Mouse (Mus musculus) spleen, embryonic (tissue): ENCODE results near the gene Mon1b.

Source experiments
- CTCF ChIA-PET: fragments of 350-600 bp; sonication (Branson Sonifier 250); formaldehyde crosslinking; loops from one replicate; lab custom pipeline; 2022; lab: Charles Lee

The Mon1b gene

GRCm38 (mm10) chr8:113634670-113635591 lies at the start of gene Mon1b:
Gene Mon1b (plus strand): TSS chr8:113635587.
- CTCF ChIA-PET: no interaction called here

- CTCF ChIA-PET: no interaction called here
Measured at GRCm38 (mm10) chr8:113598401-113598800, 37.0 kb upstream of the Mon1b start.

DNA sequence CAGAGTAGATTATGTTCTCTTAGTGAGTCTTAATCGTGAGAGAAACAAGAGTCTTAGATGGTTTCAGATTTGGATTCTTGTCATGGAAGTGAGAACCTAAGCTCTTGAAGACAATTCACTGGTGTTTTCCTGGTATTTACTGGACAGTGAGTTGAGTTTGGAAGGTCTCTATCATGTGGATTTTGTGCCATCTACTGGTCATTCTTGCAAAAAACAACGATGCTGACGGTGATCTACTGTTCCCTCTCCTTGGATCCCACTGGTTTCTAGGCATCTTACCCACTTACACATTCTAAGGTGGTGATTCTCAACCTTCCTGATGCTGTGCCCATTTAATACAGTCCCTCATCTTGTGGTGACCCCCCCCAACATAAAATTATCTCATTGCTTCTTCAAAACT lies 2.8 kb upstream of the Mon1b start:
- CTCF ChIA-PET: no interaction called here

DNA sequence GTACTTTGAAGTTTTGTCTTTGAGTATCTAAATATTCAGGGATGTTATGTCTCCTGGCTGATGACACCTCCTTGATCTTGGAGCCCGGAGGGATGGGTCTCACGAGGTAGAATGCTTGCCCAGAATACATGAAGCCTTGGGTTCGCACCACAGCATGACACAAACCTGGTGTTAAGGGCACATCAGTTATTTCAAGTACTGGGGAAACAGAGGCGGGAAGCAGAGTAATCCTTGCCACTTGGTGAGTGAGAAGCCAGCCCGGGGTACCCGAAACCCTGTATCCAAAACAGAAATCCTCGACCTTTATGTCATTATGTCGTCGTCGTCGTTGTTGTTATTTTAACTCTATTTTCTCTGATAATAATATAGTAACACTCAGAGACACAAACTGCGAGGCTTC lies 1.2 kb upstream of the Mon1b start:
- CTCF ChIA-PET: no interaction called here

DNA sequence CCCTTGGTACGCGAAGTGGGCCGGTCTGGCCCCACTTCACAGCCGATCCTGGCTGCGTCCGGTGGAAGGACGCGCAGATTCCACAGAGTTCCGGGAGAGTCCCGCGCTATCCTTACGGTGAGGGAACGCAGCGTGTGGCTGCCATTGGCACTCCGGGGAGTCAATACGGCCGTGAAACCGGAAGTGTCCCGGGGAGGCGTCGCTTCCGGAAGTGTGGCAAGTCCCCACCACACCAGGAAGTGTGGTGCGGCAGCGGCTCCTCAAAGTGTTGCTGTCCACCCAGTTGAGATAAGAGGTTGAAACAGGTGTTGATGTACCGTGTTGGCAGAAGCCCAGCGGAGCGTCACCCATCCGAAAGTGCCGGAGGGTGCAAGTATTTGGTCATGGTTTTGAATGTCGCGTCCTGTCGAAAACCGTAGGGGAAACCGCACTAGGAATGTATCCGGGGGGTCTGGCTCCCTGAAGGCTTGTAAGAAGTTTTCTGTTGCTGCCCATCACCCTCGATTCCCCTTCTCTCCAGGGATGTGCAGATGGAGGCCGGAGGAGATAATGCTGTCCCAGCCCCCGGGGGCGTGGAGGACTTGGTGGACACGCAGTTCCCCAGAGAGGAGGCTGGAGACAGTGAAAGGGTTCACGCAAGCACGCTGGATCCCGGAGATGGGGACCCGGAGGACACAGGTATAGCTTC lies 349 bp downstream of the Mon1b start:
- CTCF ChIA-PET: no interaction called here

DNA sequence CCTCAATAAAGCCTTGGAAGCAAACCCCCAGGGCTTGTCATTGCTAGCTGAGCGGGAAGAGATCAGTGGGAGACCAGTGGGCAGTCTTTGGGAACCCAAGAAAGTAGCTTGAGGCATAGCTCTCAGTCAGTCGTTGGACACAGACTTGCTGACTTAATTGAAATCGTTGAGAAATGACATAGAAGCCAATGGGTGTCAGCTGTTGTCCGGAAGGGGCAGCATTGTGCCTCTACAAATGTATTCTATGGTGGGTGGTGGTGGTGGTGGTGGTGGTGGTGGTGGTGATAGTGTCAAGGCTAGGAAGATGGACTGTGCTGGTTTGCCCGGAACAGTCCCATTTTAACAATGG lies 867 bp downstream of the Mon1b start:
- CTCF ChIA-PET: no interaction called here

DNA sequence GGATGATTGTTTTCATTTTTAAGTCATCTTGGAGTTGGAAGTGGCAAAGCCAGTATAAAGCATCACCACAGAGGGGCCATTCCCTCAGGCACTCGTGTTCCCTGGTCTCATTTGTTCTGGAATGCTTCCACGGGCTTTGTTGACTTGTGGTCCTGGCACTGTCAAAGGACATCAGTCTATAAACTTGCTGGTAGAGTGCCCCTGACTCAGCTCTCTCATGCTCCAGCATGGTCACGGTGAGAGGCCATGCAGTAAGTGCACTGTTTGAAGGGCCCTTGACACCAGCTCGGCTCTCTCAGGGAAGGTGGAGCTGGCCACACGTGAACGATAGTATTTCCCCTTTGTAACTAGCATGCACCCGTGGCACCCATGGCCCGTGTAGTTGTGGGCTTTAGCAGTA lies 5.0 kb downstream of the Mon1b start:
- CTCF ChIA-PET: no interaction called here

DNA sequence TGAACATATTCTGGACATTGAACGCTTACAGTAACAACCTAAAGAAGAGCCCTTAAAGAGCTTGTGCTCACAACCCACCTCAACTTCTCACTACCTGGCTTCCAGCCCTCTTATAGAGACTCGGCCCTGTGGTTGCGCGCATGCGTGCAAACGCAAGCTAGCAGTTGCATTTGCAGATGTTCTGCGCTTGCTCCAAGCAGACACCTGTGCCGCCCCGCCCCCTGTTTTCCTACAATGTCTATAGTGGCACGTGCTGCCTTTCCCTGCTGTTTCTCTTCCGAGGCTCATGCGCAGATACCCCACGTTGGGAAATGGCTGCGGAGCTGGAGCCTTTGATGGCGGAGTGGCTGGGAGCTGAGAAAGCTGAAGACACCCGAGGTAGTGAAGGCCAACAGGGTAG lies 7.5 kb downstream of the Mon1b start, which contains the start of gene Syce1l:
TSS of gene Syce1l (plus strand) at position 288 of the 400 bp plus-strand sequence.
- CTCF ChIA-PET: interaction anchor here (0.7 kb wide), 1 partner anchor 724 kb away, joined by 3 read pairs; no protein-coding TSS in a partner anchor

DNA sequence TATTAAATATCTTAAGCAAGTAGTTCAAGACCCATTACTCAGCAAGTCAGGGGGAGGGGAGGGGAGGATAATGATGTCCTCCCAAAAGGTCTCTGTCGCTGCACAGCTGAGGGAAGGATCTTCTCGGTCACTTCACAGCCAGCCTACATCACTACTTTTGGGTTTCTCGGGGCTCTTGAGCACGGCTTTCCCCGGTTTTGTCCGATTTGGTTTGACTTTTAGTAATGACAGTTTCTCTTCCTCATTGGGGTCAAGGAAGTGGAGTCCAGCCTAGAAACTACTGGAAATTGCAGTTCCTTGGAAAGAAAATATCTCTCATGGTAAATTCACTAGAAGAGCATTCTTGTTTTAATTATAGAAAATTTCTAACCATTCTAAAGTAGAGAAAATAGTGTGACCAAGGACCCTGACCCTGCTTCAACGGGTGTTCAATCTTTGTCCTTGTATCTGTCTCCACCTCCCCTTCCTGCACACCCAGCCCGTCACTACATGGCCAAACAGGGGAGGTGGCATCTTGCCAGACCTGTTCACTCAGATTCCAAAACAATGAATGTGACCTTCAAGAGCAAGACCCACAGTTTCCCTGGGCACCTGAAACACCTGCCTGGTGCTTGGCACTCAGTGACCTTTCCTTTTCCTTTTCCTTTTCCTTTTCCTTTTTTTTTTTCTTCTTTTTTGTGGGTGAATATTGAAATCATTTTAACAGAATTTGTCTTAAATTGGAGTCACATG lies 8.3 kb downstream of the Mon1b start:
- CTCF ChIA-PET: no interaction called here

DNA sequence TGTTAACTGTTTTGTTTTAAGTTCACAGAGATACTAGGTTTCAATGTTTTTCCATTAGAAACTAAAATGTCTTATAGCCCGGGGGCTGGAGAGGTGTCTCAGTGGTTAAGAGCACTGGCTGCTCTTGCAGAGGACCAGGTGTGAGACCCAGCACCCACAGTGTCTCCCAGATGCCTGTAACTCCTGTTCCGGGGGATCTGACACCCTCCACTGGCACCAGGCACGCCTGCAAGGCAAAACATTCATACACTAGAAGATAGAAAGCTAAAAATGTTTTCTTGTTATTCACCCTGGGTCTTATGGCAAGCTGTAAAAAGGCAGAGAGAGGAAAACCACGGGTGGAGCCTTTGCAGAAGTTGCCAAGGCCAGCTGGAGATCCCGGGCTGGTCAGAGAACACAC lies 9.8 kb downstream of the Mon1b start:
- CTCF ChIA-PET: no interaction called here

DNA sequence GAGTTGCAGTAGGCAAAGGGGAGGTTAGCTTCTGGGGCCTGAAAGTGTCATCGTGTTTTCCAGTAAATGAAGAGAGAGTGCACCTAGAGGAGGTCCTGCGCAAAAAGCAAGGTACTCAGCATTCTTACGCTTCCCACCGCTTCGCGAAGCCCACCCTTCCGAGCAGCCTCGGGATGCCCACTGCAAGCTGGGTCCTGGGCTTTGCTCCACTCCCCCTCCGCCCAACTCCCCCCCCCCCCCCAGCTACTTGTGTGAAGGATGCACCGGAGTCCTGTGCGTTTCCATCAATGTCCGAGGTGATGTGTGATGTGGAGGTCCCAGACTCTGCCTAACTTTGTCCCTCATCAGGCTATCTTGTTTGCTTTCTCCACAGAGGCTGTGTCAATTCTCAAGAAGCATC lies 17.1 kb downstream of the Mon1b start:
- CTCF ChIA-PET: no interaction called here

GRCm38 (mm10) chr8:113653151-113653550 lies 17.8 kb downstream of the Mon1b start:
- CTCF ChIA-PET: no interaction called here

DNA sequence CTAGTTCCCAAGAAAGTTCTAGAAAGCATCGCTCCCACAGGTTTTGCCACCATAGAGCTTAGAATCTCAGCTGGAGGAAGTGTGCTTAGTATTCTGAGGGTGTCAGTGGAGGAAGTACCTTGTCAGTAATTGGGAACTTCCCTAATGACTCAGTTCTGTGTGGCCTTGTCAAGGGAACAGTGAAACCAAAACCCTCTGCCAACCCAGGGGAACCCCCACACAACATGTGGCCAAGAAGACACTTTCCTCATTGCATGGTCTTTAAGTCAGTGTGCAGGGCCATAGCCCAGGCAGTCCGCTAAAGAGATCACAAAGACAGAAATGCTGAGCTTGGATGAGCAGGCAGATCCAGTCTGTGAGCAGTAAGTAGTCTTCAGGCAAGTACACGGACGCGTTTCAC lies 20.8 kb downstream of the Mon1b start:
- CTCF ChIA-PET: no interaction called here

- CTCF ChIA-PET: no interaction called here
Measured at GRCm38 (mm10) chr8:113656681-113657298, 21.4 kb downstream of the Mon1b start.

GRCm38 (mm10) chr8:113660128-113660527 lies 24.7 kb downstream of the Mon1b start:
- CTCF ChIA-PET: no interaction called here

DNA sequence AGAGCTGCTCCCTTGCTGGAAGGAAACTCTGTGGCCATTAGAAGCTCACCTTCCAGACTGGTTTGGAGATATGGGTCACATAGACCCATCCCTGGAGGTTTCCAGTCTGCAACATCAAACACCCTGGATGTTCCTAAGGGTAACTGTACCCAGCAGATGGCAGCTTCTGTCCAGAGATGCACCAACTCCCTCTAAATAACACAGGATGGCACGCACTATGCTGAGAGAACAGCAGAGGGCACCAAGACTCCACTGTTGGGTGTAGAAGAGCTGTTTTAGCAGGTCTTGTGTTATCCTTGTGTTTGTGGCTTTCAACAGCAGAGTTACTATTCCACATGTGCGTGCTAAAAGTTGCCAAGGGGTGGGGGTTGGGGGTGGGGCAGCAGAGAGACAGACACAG lies 29.2 kb downstream of the Mon1b start:
- CTCF ChIA-PET: no interaction called here

GRCm38 (mm10) chr8:113665036-113665435 lies 29.6 kb downstream of the Mon1b start:
- CTCF ChIA-PET: no interaction called here

DNA sequence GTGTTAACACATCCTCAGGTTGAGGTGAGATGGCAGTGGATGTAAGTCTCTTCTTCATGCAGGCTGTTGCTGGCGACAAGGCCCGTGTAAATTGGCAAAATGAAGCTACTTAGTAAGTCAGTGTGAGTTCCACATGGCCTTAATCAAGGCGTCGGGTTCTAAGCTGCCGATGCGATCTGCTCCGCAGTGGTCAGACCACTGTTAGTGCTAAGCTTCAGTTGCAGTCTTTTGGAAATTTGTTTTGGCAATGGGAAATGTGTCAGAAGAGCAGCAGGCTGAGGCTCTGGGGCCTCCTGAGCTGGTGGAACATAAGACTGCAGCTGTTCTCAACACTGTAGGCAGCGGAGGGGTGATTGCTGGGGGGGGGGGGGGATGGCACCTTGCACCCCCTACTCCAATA lies 30.6 kb downstream of the Mon1b start:
- CTCF ChIA-PET: no interaction called here

DNA sequence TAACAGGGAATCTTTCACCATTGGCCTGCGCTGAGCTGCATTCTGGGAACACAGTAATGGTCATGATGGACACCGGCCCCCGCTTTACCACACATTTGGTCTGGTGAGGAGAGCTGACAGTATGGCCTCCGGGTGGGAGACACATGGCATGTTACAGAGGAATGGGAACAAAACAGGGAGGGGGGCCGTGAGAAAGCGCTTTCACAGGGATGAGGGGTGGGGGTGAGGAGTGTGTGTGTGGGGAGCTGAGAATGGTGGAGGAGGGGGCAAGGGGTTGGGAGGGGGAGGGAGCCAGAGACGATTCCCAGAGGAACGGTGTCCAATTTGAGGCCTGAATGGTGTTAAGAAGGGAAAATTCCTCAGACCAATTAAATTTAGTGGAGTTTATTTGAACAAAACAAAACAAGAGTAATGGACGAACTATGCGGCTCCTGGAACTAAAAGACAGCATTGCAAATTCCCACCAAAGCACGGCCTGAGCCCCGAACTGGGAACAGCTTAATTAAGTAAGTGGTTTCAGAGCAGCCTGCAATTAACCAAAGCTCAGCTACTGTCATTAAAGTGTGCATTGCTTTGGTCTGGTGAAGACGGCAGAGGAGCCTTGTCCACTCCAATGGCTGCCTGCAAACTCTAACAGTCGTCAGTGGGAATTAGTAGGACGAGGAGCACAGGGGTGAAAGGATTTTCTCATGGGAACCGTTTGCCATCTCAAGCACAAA lies 31.5 kb downstream of the Mon1b start:
- CTCF ChIA-PET: no interaction called here

GRCm38 (mm10) chr8:113669924-113670323 lies 34.5 kb downstream of the Mon1b start:
- CTCF ChIA-PET: no interaction called here

DNA sequence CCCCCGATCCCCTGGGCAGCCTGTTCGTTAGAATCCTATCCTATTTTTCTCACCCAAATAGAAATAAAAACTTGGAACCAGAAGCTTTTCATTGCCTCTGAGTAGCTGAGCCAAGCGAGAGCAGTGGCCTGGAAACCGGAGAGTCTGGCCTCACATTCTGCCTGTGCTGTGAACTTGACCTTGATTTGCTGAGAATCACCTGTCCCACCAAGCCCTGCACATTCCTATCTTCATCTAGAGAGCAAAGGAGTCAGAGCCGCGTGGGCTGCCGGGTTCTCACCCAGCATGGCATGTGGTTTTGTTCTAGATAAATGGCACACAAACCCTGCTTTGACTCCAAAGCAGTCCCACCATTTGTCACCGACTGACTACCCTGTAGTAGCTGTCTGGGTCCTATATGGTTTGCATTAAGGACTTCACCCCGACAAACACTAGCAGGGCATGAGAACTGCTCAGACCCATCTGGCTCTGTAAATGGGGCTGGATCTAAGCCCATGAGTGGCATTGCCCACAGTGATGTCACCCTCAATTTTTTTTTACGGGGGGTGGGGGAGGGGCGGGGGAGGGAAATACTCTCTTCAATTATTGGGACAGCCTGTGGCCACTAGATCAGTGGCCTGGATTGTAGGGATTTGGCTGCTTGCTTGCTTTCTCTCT lies 37.3 kb downstream of the Mon1b start:
- CTCF ChIA-PET: no interaction called here
